Mouse (Mus musculus) ovary, adult 18-20 months (tissue): ENCODE measurements around the gene Acox1.

Experiments
- DNase-seq: peaks from one replicate; pipeline ENCODE4 v3.0.0; 2022; ENCODE audit warnings: low spot score, mixed read lengths

The Acox1 gene

DNA sequence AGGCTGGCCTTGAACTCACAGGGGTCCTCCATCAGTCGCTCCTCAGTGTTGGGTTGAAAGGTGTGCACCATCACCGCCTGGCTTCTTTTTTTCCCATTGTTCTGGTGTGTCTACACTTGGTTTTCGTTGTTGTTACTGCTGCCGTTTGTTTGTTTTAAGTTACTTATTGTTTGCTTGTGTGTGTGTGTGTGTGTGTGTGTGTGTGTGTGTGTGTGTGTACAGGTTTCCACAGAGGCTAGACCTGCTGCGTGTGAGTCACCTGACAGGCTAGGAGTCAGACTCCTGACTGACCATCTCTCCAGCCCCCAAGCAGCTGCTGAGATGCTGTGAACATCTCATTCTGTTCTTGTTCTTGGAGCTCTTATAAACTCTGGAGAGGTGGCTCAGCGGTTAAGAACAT is 14.0 kb upstream of the Acox1 start:
- no peak for DNase-seq

DNA sequence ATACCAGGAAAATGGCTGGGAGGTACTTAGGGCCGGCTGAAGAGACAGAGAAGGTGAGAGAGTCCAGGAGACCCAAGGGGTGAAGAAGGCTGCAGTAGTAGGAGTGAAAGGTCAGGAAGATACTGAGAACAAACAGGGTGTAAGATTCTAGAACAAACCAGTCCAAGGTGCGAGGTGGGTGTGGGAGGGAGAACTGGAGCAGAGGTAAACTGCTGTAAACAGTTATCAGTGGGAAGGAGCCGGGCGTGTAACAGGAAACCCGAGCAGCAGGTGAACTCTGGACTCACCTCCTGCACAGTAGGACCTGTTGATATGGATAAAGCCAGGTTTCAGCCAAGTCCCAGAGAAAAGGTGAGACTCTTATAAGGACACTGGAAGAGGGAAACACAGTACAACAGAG is 11.9 kb upstream of the Acox1 start:
- no peak for DNase-seq

DNA sequence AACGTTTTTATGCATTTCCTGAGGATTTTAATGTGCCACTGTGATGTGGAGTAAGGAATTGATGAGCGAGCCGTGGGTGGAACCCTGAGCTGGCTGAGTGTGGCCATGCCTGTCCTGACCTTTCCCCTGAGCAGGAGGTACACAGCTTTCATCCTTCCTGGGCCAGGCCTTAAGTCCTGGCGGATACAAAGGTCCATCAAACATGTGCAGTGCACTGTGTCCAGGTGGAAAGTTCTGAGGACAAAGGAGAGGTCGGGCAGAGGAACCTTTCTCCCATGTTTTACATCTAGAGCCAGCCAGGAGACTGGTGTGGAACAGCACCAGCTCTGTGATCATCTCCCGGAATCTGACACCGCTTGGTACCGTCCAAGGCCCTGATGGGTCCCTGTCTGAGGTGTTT is 10.4 kb upstream of the Acox1 start:
- DNase-seq, result no peak

DNA sequence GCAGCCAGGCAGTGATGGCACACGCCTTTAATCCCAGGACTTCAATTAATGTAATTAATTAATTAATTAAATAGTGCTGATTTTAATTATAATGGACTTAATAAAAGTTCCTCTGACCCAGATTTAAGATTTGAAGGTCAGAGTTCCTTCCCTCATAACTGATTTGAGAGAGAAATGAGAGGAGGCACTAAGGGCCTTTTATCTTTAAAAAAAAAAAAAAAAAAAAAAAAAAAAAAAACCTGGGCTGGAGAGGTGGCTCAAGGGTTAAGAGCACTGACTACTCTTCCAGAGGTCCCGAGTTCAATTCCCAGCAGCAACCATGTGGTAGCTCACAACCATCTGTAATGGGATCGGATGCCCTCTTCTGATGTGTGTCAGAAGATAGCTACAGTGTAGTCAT is 9.8 kb upstream of the Acox1 start:
- no peak for DNase-seq

- DNase-seq, result no peak
Observed at GRCm38 (mm10) chr11:116206678-116207077, 7.8 kb upstream of the Acox1 start.

DNA sequence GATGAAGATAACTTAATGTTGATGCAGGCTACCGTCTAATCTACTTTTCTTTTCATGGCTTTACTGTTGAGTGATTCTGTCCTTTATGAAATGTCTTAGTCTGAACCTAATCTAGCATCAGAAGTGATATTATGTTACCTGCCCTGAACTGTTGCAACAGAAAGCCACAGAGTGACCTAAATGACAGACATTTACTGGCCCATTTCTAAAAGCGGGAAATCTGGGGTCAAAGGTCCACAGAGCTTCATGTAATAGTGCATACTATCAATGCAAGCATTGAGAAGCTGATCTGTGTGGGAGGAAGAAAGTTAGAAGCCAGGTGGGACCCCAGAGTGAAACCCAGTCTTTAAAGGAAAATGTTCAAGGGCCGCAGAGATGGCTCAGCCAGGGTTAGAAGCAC is 4.3 kb upstream of the Acox1 start:
- no peak for DNase-seq

- no peak for DNase-seq
Observed at GRCm38 (mm10) chr11:116201151-116201550, 2.3 kb upstream of the Acox1 start.

DNA sequence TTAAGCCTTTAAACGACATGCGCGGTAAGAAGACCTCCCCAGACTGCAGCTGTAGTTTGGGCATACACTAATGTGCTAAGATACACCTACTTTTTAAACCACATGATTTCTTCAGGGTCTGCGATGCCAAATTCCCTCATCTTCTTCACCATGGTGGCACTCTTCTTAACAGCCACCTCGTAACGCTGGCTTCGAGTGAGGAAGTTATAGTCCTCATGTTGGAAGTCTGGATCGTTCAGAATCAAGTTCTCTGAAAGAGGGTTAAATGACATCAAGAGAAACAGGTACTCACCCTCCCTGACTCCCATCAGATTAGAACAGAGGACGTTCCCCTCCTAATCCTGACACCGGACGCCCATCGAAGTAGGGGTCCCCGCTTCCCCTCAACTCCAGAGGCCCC is 713 bp downstream of the Acox1 start:
- DNase-seq, result no peak

GRCm38 (mm10) chr11:116197584-116197906 is 1.3 kb downstream of the Acox1 start:
- DNase-seq, result no peak

GRCm38 (mm10) chr11:116196866-116197583 is 1.8 kb downstream of the Acox1 start:
- DNase-seq, result no peak

GRCm38 (mm10) chr11:116196336-116196735 is 2.5 kb downstream of the Acox1 start:
- no peak for DNase-seq

- DNase-seq, result no peak
Observed at GRCm38 (mm10) chr11:116195252-116195651, 3.6 kb downstream of the Acox1 start.

DNA sequence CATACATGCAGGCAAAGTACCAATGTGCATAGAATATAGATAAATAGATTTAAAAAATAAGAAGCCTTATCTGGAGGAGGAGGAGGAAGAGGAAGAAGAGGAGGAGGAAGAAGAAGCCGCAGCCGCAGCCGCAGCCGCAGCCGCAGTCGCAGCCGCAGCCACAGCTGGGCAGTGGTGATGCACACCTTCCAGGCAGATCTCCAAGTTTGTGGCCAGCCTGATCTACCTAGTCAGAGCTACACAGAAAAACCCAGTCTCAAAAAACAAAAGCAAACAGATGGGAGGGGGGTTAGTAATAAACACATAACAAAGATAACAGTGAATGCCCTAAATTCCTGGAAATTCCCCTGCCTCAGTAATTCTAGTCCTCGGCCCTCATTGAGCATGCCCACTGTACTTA is 4.2 kb downstream of the Acox1 start:
- no peak for DNase-seq

DNA sequence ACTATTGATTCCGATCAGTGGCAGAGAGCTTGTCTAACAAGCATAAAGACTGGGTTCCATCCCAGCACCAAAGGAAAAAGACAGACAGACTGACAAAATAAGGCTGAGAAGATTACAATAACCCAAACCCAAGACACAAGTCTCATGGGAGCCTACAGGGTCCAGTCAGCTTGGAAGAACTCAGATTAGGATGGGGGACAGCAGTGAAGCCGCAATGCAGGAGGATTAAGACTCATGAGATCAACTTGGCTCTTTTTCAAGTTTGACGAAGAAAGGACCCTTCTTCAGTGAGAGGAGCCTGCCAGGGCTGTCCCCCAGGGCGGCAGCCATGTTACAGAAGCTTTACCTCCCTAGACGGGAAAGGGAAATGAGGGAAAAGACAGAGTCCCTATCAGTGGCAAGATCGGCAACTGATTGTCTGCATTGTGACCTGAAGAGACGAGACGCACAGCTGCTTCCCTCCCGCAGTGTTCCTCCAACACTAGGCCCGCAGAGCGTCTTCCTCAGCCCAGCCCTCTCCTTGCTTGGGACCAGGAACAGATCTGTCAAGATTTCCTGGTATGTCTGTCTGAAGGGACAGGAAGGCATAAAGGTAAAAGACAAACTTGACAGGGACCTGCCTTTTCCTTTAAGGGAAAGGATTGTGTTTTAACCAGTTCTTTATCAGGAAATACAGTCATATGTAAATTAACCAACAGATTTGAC is 11.5 kb downstream of the Acox1 start:
- DNase-seq, result no peak

GRCm38 (mm10) chr11:116186360-116186759 is 12.5 kb downstream of the Acox1 start:
- DNase-seq, result no peak

DNA sequence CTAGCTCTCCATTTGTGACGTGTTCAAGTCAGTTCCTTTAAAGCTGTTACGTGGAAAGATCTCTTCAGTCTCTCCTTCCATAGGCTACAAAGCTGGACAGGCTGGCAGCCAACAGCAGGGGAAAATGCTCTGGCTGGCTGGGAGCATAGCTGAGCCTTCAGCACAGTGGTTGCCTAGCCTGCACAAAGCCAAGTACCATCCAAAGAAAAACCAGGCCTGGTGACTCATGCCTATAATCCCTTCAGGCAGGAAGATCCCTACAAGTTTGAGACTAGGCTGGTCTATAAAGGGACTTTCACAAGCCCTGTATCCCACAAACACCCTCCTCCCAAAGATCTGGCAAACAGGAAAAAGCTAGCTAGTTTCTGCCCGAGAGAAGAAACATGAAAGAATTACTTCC is 13.0 kb downstream of the Acox1 start:
- DNase-seq, result no peak

GRCm38 (mm10) chr11:116178411-116179121 is 20.3 kb downstream of the Acox1 start:
- no peak for DNase-seq

DNA sequence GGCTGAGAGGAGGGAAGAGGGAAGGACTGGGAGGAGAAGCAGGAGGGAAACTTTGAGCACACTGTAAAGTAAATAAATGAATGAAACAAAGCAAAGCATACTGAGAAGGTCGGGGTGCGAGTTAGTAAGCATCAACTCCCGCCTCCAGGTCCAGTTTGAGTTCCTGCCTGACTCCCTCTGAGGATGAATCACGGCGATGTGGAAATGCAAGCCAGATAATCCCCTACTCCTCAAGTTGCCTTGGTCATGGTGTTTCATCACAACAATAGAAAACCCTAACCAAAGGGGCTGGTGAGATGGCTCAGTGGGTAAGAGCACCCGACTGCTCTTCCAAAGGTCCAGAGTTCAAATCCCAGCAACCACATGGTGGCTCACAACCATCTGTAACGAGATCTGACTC is 22.8 kb downstream of the Acox1 start:
- DNase-seq, result no peak

DNA sequence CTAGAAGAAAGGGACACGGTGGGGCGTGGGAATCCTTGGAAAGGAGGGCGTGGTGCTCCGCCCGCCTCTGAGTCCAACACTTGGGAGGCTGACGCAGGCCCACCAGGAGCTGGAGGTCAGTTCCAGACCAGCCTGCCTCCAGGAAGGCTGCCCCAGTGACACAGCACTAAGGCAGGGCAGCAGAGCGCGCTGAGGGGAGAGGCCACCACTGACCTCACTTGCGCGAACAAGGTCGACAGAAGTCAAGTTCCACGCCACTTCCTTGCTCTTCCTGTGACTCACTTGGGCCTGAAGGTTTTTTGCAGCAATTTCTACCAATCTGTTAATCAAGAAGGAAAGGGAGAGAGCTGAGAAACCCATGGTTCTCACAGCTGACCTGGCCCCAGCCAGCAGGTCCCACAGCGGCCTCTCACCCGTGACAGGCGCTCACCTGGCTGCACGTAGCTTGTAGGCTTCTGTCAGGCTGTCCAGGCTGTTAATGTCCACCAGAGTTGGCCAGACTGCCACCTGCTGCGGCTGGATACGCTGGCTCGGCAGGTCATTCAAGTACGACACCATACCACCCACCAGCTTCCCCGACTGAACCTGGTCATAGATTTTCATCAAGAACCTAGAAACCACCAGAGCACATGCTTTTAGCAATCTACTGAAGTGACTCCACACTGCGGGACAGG is 23.9 kb downstream of the Acox1 start:
- DNase-seq, result no peak

GRCm38 (mm10) chr11:116171959-116172358 is 26.9 kb downstream of the Acox1 start:
- DNase-seq, result no peak

DNA sequence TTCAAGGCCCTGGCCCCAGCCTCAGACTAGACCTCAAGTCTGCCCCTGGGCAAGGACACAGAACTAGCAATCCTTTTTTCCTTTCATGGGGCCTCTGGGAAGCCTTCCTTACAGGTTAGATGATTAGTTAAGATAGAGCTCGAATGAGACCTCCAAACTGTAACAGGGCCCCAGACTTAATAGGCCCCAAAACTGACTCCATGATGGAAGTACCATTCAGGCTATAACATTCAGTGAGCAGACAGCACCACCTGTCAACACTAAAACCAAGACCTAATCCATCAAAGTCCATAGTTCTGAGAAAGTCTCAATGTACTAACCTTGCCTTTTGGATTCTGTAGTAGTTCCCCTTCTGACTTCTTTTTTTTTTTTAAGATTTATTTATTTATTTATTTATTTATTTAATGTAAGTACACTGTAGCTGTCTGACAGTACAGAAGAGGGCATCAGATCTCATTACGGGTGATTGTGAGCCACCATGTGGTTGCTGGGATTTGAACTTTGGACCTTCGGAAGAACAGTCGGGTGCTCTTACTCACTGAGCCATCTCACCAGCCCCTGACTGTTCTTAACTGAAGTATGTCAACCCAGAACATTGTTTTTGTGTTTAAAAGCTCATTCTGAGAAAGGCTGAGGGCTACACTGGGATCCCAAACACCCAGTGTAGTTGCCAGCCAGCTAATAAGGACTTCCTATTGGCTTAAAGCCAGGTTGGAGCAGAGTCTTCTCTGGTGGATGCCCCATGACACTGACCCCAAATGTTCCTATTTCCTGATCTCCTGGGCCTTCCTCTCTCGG is 28.6 kb downstream of the Acox1 start:
- no peak for DNase-seq

DNA sequence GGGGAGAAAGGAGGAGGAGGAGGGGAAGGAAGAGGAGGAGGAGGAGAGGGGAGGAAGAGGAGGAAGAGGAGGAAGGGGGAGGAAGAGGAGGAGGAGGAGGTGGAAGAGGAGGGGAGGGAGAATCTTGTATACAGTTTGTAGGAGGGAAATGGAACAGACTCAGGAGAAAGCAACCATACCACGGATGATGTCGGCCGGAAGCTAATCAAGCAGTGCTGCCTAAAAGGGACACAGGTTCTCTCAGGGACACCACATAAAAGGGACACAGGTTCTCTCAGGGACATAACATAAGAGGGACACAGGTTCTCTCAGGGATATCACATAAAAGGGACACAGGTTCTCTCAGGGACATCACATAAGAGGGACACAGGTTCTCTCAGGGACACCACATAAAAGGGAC is 29.6 kb downstream of the Acox1 start:
- DNase-seq, result no peak
